Mouse (Mus musculus) kidney, adult 11 months (tissue): ENCODE measurements around the gene Nlrp4e.
"Not testable (repeated sequence)": the region's sequence is repeated elsewhere in the genome, so short reads cannot be mapped to it uniquely, and the experiment has no call there.

Source experiments
- DNase-seq: peaks from one replicate; pipeline ENCODE4 v3.0.0; 2022

Gene Nlrp4e

DNA sequence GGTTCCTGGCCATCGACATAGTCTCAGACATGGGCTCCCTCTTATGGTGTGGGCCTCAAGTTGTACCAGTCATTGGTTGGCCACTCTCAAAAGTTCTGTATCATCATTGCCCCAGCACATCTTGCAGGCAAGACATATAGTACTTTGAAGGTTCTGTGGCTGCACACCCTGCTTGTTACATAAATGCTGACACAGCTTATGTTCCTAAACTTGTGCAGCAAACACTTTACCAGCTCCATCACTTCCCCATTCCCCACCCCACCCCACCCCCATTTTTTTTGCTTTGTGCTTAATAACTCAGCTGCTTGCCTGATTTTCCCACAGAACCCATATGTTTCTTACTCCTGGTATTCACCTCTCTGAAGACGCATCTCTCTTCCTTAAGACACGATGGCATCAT lies at the start of gene Nlrp4e:
Gene Nlrp4e (plus strand): TSS at position 301 of the 400 bp plus-strand sequence.
- DNase-seq = not testable (repeated sequence)

- DNase-seq = not testable (repeated sequence)
Measured at GRCm38 (mm10) chr7:23251582-23251981, 49.4 kb upstream of the Nlrp4e start, which contains the start of gene Vmn1r166. Gene Vmn1r166 (minus strand): TSS chr7:23251682.

GRCm38 (mm10) chr7:23278800-23279199 lies 22.2 kb upstream of the Nlrp4e start, which contains the start of gene Gm6902:
Gene Gm6902 (minus strand): TSS chr7:23278900.
- DNase-seq = not testable (repeated sequence)

DNA sequence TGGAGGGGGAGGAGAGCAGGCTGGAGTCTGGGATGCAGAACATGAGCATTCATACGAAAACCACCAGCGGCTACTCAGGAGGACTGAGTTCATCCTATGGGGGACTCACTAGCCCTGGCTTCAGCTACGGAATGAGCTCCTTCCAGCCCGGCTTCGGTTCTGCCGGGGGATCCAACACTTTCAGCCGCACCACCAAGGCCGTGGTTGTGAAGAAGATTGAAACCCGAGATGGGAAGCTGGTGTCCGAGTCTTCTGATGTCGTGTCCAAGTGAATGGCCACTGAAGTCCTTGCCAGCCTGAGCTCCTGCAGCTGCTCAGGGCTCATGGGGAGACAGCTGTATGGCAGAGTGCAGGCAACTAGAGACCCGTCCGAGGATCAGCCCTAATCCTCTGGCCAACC lies 57.3 kb downstream of the Nlrp4e start:
- DNase-seq = not testable (repeated sequence)

- DNase-seq = no peak
Measured at GRCm38 (mm10) chr7:23385589-23385988, 84.6 kb downstream of the Nlrp4e start, which contains the start of gene Nlrp5. Gene Nlrp5 (plus strand): TSS chr7:23385889.
